Mouse (Mus musculus) ES-E14 (cell line): ENCODE results near the gene Ltb. TPM values are rescaled to one million over a fixed set of nuclear protein-coding genes. Genes with fewer than 3 reads are reported as not detected.

Experiments used
- DNase-seq: peaks from one replicate; pipeline ENCODE4 v3.0.0-alpha.2; 2013; ENCODE audit warnings: low read depth, low spot score
- H3K27ac ChIP-seq: 2 replicates; pipeline ENCODE4 v1.5.1; 2012; ENCODE audit warnings: low read depth, mild to moderate bottlenecking, low read length, moderate library complexity, mixed read lengths; ENCODE audit not compliant: poor library complexity, insufficient read depth, severe bottlenecking
- H3K36me3 ChIP-seq: 2 replicates; pipeline ENCODE4 v1.6.1; 2012; ENCODE audit warnings: mild to moderate bottlenecking, low read length, moderate library complexity, mixed read lengths; ENCODE audit not compliant: control insufficient read depth, poor library complexity, insufficient read depth, severe bottlenecking
- H3K4me1 ChIP-seq, 2 experiments: fragments of 150-350 bp in 1 of 2; sonication (generic) in 1 of 2; 2 replicates each; pipeline ENCODE4 v1.6.1; 2012; ENCODE audit warnings: low read length in 2 of 2, mild to moderate bottlenecking in 1 of 2, mixed read lengths in 1 of 2; ENCODE audit not compliant: control insufficient read depth in 2 of 2, insufficient read depth in 2 of 2, poor library complexity in 1 of 2
- H3K4me3 ChIP-seq, 2 experiments: fragments of 150-350 bp in 1 of 2; sonication (generic) in 1 of 2; 2 replicates each; pipeline ENCODE4 v1.5.1; 2012; ENCODE audit warnings: low read length in 2 of 2, low read depth in 1 of 2, mild to moderate bottlenecking in 1 of 2, mixed read lengths in 1 of 2; ENCODE audit not compliant: insufficient read depth in 1 of 2, poor library complexity in 1 of 2, severe bottlenecking in 1 of 2
- H3K9ac ChIP-seq: 2 replicates; pipeline ENCODE4 v1.6.1; 2012; ENCODE audit warnings: low read depth, mild to moderate bottlenecking, low read length, mixed read lengths; ENCODE audit not compliant: poor library complexity, insufficient read depth, severe bottlenecking
- H3K9me3 ChIP-seq: fragments of 150-350 bp; sonication (generic); 2 replicates; pipeline ENCODE4 v1.6.1; 2012; ENCODE audit warnings: low read depth, mild to moderate bottlenecking, low read length; ENCODE audit not compliant: control insufficient read depth, insufficient read depth
- CHD2 ChIP-seq: IDR thresholded peaks from 2 replicates; pipeline ENCODE4 v1.6.1; 2014; ENCODE audit warnings: mild to moderate bottlenecking, low read depth, low read length, inconsistent platforms
- HCFC1 ChIP-seq: IDR thresholded peaks from 2 replicates; pipeline ENCODE4 v1.6.1; 2012; ENCODE audit warnings: low read length, inconsistent platforms, borderline replicate concordance; ENCODE audit not compliant: insufficient read depth
- MAFK ChIP-seq: IDR thresholded peaks from 2 replicates; pipeline ENCODE4 v1.6.1; 2014; ENCODE audit warnings: mild to moderate bottlenecking, low read depth, low read length, inconsistent platforms; ENCODE audit not compliant: insufficient read depth
- ZC3H11A ChIP-seq: IDR thresholded peaks from 2 replicates; pipeline ENCODE4 v1.6.1; 2012; ENCODE audit warnings: low read depth, mild to moderate bottlenecking, inconsistent platforms, low read length, borderline replicate concordance
- ZNF384 ChIP-seq: IDR thresholded peaks from 2 replicates; pipeline ENCODE4 v1.6.1; 2012; ENCODE audit warnings: low read depth, low read length, inconsistent platforms
- in situ Hi-C, 2 experiments: fragments of 600-800 bp; cut with MboI; formaldehyde crosslinking; loops; one replicate each; pipeline ENCODE4 v1.15.1; 2025; ENCODE audit warnings: low sequenced_read_pairs in 2 of 2, inconsistent platforms in 1 of 2; ENCODE audit not compliant: unreplicated experiment in 2 of 2
- total RNA-seq: library from RNA; depleted of rRNA; stranded (reverse); fragments of 300-350 nt; gene quantifications from 2 replicates; pipeline ENCODE4 v1.2.3, GENCODE M21; 2012

Gene Ltb
- total RNA-seq, 1 experiment, result 10.1 TPM

GRCm38 (mm10) chr17:35198029-35198428 lies 3.8 kb downstream of the Ltb start:
- in situ Hi-C loops, result no loop called here

GRCm38 (mm10) chr17:35198946-35199345 lies 4.7 kb downstream of the Ltb start:
- no peak overlapping the region for H3K9ac ChIP-seq
- H3K36me3 ChIP-seq, result no peaks in the 10 kb centered on the region
- in situ Hi-C loops, result no loop called here
- TF ChIP-seq CHD2 (no peak), ZNF384 (no peak), HCFC1 (no peak), ZC3H11A (no peak), MAFK (no peak)
- H3K27ac ChIP-seq, result no peak overlapping the region
- H3K4me1 ChIP-seq, result peaks cover 0 to under 1% of the 10 kb centered on the region in 2 experiments; a peak in 2 of 4 replicates
- DNase-seq, result no peak
- H3K4me3 ChIP-seq, result no peak overlapping the region
- H3K9me3 ChIP-seq, result no peaks in the 10 kb centered on the region

More at GRCm38 (mm10) chr17:35198029-35198428, 3.8 kb downstream of the Ltb start:
- Histone ChIP-seq H3K9ac (no peak overlapping the region), H3K27ac (no peak overlapping the region), H3K9me3 (no peaks in the 10 kb centered on the region), H3K4me3 (no peak overlapping the region), H3K4me1 (peaks cover 0 to 2% of the 10 kb centered on the region in 2 experiments; a peak in 2 of 4 replicates), H3K36me3 (no peaks in the 10 kb centered on the region)
- no peak for TF ChIP-seq ZC3H11A
- no peak for TF ChIP-seq MAFK
- TF ChIP-seq ZNF384, result no peak
- TF ChIP-seq CHD2, result no peak
- TF ChIP-seq HCFC1, result no peak
- DNase-seq, result no peak

GRCm38 (mm10) chr17:35200398-35200797 lies 6.2 kb downstream of the Ltb start:
- no peak overlapping the region for H3K27ac ChIP-seq
- no peaks in the 10 kb centered on the region for H3K36me3 ChIP-seq
- H3K9ac ChIP-seq, result no peak overlapping the region
- DNase-seq, result no peak
- no peaks in the 10 kb centered on the region; a peak in 1 of 4 replicates for H3K4me1 ChIP-seq
- H3K9me3 ChIP-seq, result no peaks in the 10 kb centered on the region
- no peak overlapping the region for H3K4me3 ChIP-seq
- in situ Hi-C loops, result no loop called here
- TF ChIP-seq ZNF384, result no peak
- no peak for TF ChIP-seq HCFC1
- TF ChIP-seq CHD2, result no peak
- TF ChIP-seq ZC3H11A, result no peak
- no peak for TF ChIP-seq MAFK

GRCm38 (mm10) chr17:35201128-35201527 lies 6.9 kb downstream of the Ltb start:
- no peaks in the 10 kb centered on the region for H3K36me3 ChIP-seq
- H3K4me1 ChIP-seq, result no peaks in the 10 kb centered on the region
- TF ChIP-seq ZC3H11A, result no peak
- TF ChIP-seq ZNF384, result no peak
- TF ChIP-seq MAFK, result no peak
- no peak for TF ChIP-seq CHD2
- TF ChIP-seq HCFC1, result no peak
- no peaks in the 10 kb centered on the region for H3K9me3 ChIP-seq
- H3K27ac ChIP-seq, result no peak overlapping the region
- no peak overlapping the region for H3K4me3 ChIP-seq
- H3K9ac ChIP-seq, result no peak overlapping the region
- in situ Hi-C loops, result no loop called here
- DNase-seq, result no peak

GRCm38 (mm10) chr17:35201787-35202186 lies 7.5 kb downstream of the Ltb start, which contains the start of gene Tnf:
Gene Tnf, minus strand, starts transcription at chr17:35202007.
- H3K27ac ChIP-seq, result no peak within 1 kb of the TSS
- H3K4me1 ChIP-seq, result no peaks in the 10 kb centered on the region
- DNase-seq, result no peak
- no peak within 1 kb of the TSS for H3K9ac ChIP-seq
- no peak for TF ChIP-seq ZC3H11A
- TF ChIP-seq MAFK, result no peak
- no peak for TF ChIP-seq ZNF384
- TF ChIP-seq HCFC1, result no peak
- no peak for TF ChIP-seq CHD2
- no peak within 1 kb of the TSS for H3K4me3 ChIP-seq
- no peaks in the 10 kb centered on the region for H3K9me3 ChIP-seq
- in situ Hi-C loops, result no loop called here
- H3K36me3 ChIP-seq, result no peaks in the 10 kb centered on the region
